Mouse (Mus musculus) liver, adult (tissue): ENCODE data around the gene Nsun3.

Experiments
- GATA4 ChIP-seq: IDR thresholded peaks from 2 replicates; pipeline ENCODE4 v1.6.1; 2014; ENCODE audit warnings: mild to moderate bottlenecking, low read length; ENCODE audit not compliant: insufficient replicate concordance

The Nsun3 gene

DNA sequence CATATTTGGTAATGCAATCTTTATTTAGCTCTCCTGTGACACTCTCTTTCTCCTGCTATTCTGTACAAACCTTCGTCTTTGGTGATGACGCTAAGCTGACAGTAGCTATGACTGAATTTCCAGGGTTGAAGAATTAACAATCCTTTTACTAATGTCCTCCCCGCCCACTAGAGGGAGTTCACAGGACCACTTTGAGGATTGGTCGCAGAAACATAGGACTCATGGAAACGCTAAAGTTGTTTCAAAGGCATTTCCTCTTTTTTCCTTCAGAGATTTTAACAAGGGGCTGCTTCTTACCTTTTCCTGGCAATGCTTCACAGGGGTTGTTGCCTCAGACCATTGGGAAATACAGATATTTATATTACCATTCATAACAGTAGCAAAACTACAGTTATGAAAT, 4.4 kb downstream of the Nsun3 start:
- no peak for TF ChIP-seq GATA4

DNA sequence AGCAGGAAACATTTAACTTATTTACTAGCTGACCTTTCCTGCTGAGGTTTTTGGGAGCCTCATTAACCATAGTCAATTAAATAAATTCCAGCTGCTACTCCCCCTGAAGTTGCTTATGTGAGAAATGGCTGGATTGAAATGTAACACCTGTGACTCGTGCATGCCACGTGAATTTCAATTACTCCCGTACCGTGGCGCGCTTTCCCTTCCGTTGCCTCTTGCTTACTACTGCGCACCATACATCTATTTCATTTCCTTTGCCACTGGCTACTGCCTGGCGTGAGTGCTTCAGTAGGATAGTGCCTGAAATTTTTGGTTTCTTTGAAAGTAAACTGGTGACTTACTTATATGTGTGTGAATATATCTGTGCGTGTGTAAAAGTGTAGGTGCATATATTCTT, 8.3 kb downstream of the Nsun3 start:
- TF ChIP-seq GATA4, result no peak

GRCm38 (mm10) chr16:62776034-62776433, 10.6 kb downstream of the Nsun3 start:
- no peak for TF ChIP-seq GATA4

DNA sequence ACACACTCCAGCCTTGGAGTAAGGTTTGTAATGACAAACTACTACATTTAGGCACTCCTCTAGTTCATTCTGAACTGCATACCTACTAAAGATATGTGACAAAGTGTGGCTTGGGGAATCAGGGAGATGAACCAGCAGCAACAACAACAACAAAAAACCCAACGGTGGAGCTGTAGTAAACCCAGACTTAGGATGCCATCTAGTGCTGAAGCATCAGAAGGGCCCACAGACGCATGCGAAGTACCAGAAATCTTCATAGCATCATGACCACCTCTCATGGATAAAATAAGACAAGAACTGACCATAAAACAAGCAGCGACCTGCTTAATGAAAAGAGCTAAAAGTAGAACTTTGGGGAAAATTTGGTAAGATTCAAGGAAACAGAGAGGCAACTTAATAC, 13.2 kb downstream of the Nsun3 start:
- no peak for TF ChIP-seq GATA4

DNA sequence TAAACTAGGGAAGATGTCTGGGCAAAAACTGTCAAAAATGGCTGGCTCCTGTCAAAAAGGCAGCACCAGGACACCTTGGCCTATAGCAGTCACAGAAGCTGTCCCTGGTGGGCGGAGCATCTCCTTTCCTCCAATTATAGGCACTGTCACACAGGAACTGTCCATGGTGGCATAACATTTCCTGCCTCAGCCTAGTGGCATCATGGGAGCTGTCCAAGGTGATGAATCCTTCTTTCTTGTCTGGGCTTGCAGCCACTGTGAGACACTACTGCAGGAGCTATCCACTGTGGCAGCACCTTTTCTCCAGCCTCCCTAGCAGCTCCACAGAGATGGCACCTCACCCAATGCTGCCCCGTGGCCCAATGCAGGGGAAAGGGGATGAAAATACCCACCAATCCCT, 28.3 kb downstream of the Nsun3 start:
- no peak for TF ChIP-seq GATA4

DNA sequence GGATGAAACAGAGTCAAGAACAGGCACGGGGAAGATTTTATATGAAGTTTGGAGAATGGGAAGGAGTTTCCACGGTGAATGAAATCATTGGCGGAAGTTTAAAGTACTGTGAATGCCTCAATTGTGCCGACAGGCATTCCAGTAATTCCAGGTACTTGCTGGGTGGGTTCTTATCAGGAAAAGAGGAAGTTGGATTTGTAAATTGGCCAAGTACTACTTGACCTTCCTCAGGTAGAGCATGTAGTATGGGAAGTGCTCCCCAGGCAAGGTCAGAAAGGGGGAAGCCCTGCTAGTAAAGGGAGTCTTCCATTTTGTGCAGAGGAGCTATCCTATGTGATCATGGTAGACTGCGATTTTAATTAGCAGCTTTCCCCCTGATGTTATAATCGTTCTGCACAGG, 31.3 kb downstream of the Nsun3 start:
- no peak for TF ChIP-seq GATA4

DNA sequence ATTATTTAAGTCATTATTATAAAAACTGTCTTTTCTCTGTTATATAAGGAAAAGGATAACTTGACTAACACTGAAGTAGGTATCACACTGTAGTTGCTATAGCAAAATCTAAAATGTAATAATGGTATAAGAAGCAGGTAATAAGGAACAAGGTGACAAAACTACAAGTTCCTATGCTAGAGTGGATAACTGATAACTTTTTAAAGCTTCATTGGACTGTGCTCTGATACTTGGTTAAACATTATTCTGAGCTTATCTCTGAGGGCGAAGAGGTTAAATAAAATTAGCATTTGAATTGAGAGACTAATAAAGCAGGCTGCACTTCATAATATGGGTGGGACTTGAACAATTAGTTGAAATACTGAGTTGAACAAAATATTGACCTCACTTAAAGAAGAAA, 33.0 kb downstream of the Nsun3 start:
- TF ChIP-seq GATA4, result no peak

DNA sequence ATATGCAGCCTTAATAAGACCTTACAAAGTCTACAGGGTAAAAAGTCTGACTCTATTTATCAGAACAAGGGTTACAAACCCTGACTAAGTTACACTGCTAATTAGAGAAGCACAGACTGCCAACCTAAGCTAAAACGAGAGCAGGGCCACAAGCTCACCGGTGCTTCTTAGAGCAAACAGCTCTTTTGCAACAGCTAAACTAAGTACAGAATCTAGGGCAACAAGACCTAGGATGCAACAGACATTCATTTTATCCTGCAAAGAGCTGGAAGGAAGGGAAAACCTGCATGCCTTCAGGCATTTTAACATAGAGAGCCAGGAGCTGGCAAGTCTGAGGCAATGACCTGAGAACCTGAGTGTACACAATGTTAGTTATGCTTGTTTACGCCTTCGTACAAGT, 33.5 kb downstream of the Nsun3 start:
- TF ChIP-seq GATA4, result no peak

- TF ChIP-seq GATA4, result no peak
Observed at GRCm38 (mm10) chr16:62745875-62746274, 40.7 kb downstream of the Nsun3 start.

- no peak for TF ChIP-seq GATA4
Observed at GRCm38 (mm10) chr16:62734359-62734758, 52.3 kb downstream of the Nsun3 start.

DNA sequence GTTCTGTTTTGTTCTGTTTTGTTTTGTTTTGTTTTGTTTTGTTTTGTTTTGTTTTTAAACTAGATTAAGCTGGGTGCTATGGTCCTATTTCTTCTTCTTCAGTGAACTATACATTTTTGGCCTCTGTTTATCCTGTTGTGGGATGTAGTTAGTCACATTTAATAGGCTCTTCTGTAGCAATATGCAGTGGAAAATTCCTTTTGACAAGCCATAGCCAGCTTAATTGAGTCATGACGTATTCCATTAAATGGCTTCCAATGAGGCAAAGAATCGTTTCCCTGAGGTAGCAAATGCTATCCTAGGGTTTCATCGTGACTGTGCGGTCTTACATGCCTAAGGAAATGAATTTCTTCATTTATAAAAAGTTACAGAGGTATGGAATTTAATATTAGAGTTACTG, 56.3 kb downstream of the Nsun3 start:
- TF ChIP-seq GATA4, result no peak

- TF ChIP-seq GATA4, result no peak
Observed at GRCm38 (mm10) chr16:62729846-62730245, 56.8 kb downstream of the Nsun3 start.

- TF ChIP-seq GATA4, result no peak
Observed at GRCm38 (mm10) chr16:62690436-62690835, 96.2 kb downstream of the Nsun3 start.

DNA sequence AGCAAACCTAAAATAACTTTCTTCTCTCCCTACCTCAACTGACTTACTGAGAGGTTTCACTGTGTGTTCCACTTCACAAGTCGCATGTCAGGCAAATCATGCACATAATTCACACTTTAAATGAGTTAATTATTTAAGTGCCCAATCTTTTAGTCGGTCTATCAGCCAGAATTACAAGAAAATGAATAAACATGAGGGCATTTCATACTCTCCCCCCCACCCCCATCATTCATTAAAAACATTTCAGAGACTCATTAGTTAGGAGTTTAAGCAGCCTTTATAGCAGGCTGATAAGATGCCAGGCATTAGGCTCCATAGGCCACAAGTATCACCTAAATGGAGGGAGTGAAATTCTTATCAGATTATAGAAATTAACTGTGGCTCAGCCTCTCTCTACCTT, 100.5 kb downstream of the Nsun3 start:
- TF ChIP-seq GATA4, result no peak

GRCm38 (mm10) chr16:62685494-62685893, 101.1 kb downstream of the Nsun3 start:
- no peak for TF ChIP-seq GATA4
